Mouse (Mus musculus) retina, embryonic 14.5 days (tissue): ENCODE measurements around the gene Fam184b.

Experiments used
- DNase-seq: peaks from one replicate; pipeline ENCODE4 v3.0.0-alpha.2; 2015; ENCODE audit warnings: low spot score

Fam184b gene

GRCm38 (mm10) chr5:45595363-45596039 is 43.9 kb downstream of the Fam184b start:
- no peak for DNase-seq

GRCm38 (mm10) chr5:45593276-45593675 is 46.1 kb downstream of the Fam184b start:
- no peak for DNase-seq

GRCm38 (mm10) chr5:45590094-45590493 is 49.3 kb downstream of the Fam184b start:
- DNase-seq: no peak

DNA sequence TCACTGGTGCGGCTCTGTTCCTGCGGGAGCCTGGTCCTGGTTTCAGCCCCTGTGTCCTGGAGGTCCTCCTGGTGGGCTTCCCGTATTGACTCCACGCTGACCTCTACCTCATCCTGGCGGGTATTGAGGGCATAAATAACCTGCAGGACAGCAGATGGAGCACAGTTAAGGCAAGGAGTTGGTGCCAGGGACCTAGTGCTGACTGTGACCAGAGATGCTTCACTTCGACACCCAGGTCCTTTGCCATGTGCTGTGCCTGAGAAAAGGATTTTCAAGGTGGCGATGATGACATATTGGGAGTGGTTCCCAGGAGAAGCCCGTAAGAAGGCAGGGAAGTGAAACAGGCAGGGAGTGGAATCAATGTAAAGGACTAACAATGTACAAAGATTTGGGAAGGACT is 54.8 kb downstream of the Fam184b start:
- DNase-seq: no peak

- no peak for DNase-seq
These were observed 59.1 kb downstream of the Fam184b start for GRCm38 (mm10) chr5:45580279-45580678.

GRCm38 (mm10) chr5:45577376-45577775 is 62.0 kb downstream of the Fam184b start:
- DNase-seq: no peak

DNA sequence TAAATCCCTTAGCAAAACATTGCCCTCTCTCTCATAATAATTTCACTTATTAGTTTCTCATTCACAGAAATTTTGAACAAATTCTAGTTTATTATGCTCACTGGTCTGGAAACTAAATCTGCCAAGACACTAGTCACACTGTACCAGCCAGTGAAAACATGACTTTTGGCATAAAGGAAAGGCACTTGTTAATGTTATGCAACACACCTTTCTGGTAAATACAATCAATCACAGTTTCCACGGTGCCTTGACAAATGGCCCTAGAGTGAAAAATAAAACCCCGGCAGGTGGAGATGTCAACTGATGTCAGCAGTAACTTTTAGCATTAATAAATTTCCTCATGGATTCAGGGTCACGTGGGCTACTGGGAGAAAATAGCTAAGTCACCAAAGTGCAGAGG is 62.7 kb downstream of the Fam184b start:
- DNase-seq: no peak

DNA sequence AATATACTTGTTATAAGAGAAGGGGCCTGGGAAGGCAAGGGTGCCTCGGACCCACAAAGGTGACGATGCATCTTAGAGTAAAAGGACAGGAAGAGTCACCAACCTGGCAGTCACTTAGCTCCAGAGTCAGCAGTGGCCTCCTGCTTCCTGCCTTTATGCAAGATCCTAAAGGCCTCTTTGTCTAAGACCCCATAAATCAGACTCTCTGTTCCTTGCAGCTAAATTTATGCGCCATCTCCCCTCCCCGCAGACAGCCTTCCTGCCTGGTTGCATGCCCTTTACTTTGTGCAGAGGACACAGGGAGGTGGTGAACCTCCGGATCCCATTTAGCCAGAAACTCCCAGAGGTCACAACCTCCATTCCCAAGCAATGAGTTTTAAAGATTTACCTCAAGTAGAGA is 66.6 kb downstream of the Fam184b start:
- DNase-seq: no peak

DNA sequence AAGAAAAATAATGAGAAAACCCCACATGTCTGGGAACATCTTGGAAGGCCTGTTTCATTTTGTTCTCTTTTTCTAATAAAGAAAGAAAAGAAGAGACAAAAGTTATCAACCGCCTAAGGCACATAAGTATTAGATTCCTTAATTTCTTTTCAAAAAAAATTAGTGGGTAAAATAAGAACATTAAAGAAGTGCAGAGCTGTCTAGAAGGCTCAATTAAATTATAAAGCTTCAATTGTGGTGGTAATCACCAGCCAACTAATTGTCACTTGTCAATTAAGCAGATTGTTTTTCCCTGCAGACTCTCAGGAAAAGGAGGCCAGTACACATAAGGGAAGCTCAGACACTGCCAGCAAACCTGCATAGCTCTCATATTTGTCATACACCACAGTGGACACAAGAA is 73.6 kb downstream of the Fam184b start:
- no peak for DNase-seq

DNA sequence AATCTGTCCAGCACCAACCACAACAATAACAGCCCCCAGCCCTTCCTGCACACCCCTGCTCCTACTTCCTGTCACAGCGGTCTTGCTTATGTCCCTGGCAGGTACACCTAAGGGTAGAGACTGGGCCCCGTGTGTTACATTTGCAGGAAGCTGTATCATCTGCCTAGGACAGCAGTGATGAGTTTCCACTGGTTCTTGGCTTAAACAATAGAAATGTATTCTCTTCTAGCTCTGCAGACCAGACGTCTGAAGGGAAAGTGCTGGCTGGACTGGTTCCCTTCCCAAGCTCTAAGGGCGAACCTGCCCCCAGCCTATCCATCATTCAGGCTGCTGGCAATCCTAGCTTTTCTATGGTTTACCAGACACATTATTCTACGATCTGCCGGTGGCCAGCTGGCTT is 75.4 kb downstream of the Fam184b start:
- no peak for DNase-seq

DNA sequence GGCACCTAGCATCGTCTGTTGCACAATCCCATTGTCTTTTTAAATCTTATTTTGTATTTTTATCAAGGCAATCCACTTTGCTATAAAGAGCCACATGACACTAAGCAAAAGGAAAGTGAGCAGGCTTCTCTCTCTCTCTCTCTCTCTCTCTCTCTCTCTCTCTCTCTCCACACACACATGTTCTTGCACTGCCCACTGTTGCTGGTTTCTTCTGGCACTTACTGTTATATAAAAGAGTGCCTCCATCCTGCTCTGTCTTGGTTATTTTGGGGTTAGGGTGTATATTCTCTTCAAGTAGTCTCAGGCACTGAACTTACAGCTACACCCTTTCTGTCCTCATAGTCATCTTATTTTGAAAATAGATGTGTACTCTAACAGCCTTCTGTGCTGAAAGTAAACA is 89.8 kb downstream of the Fam184b start:
- DNase-seq: no peak

DNA sequence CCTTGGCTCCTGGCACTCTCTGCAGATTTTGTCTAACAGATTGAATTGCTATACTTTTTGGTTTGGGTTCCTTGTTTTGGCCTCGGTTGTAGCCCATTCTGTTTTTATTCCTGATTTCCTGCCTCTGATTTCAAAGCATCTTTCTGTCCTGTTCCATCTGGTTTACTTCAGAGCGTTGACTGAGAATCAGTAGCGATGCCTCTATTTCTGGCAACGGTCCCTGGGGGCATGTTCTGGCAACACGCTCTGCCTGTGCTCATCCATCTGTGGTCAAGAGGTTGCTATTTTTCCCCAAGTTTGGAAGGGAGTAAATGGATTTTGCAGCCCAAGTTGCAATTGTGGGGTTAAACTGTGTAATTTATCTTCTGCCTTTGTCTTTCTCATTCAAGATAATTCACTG is 96.0 kb downstream of the Fam184b start:
- peak; percentile 15 for DNase-seq

GRCm38 (mm10) chr5:45539502-45539901 is 99.9 kb downstream of the Fam184b start:
- no peak for DNase-seq

- DNase-seq: no peak
These were observed 104.2 kb downstream of the Fam184b start for GRCm38 (mm10) chr5:45535177-45535576.

DNA sequence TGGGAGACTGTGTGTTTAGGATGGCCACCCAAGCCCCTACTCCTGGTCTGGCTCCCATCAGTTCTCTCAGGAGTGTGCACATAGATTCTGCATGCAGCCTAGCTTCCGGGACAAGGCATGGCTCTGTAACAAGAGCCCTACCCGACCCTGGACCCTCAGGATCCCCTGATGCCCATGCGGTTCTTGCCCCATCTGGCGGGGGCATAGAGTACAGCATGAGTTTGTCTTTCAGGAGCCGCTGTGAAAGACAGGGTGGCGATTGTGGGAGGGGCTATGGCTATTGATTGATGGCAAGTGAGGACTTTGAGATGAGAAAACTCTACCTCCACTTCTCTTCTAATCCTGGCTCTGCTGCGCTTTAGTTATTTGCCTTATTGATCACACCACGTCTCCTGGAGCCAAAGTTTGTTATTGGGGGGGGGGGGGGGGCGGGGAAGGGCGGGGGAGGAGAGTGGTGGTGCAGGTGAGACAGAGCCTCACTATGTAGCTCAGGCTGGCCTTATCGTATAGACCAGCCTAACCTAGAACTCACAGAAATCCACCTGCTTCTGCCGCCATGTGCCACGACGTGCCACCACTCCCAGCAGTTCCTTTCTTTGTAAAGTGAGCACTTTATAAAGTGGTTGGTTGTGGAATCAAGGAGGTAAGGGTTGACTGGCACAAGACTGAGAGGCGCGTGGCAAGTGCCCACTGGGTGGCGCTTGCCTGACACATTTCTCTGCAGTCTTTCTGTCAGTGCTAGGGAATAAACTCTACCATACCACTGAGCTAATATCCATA is 104.9 kb downstream of the Fam184b start:
- peak; percentile 77 for DNase-seq

DNA sequence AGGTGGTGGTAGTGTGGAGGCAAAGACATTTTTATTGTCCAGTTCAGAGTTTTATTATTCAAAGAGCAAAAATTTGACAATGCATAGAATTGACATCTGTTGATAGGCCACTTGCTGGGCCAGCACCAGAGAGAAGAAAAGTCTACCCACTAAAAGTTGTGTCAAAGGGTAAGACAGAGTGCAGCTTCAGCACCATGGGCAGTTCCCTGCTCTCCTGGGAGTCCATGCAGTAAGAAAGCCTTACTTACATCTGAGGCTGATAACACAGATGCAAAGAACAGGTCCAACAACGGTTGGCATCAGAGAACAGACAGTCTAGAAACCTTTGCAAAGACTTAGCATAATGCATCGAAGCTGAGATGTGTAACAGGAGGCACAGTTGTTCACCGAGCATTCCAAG is 109.7 kb downstream of the Fam184b start:
- DNase-seq: peak; percentile 33

DNA sequence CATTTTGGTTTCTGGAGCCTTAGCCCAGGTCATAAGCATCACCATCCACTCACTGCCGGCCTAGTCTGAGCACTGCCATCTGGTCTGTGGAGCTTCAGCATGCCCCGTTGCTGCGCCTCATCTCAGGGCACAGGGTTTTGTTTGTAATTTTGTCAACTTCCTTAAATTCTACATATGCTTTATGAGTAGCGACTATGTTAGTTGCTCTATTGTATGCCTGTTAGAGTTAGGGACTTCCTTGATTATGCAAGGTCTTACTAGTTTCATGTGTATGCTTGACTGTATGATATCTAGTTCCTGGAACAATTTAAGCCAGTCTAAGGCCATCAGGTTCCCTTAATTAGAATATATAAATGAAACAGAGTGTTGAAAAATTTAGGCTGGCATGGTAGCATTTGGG is 113.1 kb downstream of the Fam184b start:
- DNase-seq: no peak

GRCm38 (mm10) chr5:45525101-45525500 is 114.3 kb downstream of the Fam184b start:
- no peak for DNase-seq

- DNase-seq: no peak
These were observed 117.8 kb downstream of the Fam184b start for GRCm38 (mm10) chr5:45521601-45522000.

- DNase-seq: no peak
These were observed 118.7 kb downstream of the Fam184b start for GRCm38 (mm10) chr5:45520809-45521110.

GRCm38 (mm10) chr5:45519960-45520808 is 119.2 kb downstream of the Fam184b start, which contains the start of gene Med28:
Gene Med28 (plus strand): TSS chr5:45520229.
- DNase-seq: peak; percentile 95

DNA sequence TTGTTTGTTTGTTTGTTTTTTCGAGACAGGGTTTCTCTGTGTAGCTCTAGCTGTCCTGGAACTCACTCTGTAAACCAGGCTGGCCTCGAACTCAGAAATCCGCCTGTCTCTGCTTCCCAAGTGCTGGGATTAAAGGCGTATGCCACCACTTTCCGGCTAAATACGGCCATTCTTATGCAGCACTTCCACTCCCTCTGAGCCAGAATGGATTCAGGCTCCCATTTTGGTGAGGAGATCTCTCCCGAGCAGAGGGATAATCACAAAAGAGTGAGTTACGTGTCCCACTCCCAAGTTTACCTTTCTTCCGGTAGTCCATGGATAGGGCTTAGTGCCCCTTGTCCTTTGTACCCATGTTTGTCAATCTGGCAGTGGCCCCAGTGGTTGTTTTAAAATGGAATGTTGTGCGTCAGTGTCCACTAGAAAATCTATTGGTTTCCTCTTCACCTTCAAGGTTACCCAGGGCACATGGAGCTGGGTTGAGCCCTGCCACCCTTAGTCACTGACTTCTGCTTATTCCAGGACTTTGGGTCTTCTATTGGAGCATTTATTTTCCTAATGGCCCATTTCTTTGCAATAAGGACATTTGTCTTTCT is 124.2 kb downstream of the Fam184b start:
- DNase-seq: no peak
